Mouse (Mus musculus) testis, adult 2 months (tissue): Measurements from ENCODE around the gene Grik1. TPM values are rescaled to one million over a fixed set of nuclear protein-coding genes. Genes with fewer than 3 reads are reported as not detected.

ENCODE experiments used
- H3K27ac ChIP-seq: fragments of 200-500 bp; 2 replicates; pipeline ENCODE4 v1.5.1; 2012; ENCODE audit warnings: low read depth, low read length; ENCODE audit not compliant: control insufficient read depth, insufficient read depth
- H3K27me3 ChIP-seq: fragments of 200-500 bp; 2 replicates; pipeline ENCODE4 v1.6.1; 2012; ENCODE audit warnings: mild to moderate bottlenecking, low read length, moderate library complexity; ENCODE audit not compliant: control insufficient read depth, insufficient read depth
- H3K36me3 ChIP-seq: fragments of 200-500 bp; 2 replicates; pipeline ENCODE4 v1.6.1; 2012; ENCODE audit warnings: mild to moderate bottlenecking, low read length; ENCODE audit not compliant: control insufficient read depth, insufficient read depth
- H3K4me1 ChIP-seq: fragments of 200-500 bp; 2 replicates; pipeline ENCODE4 v1.6.1; 2012; ENCODE audit warnings: low read length; ENCODE audit not compliant: control insufficient read depth, insufficient read depth
- H3K4me3 ChIP-seq: fragments of 200-500 bp; 2 replicates; pipeline ENCODE4 v1.5.1; 2012; ENCODE audit warnings: low read depth, mild to moderate bottlenecking, low read length, moderate library complexity, mixed read lengths; ENCODE audit not compliant: control insufficient read depth
- CTCF ChIP-seq: fragments of 200-500 bp; IDR thresholded peaks from 2 replicates; pipeline ENCODE4 v1.5.1; 2012; ENCODE audit warnings: low read depth, mild to moderate bottlenecking, inconsistent platforms, low read length, moderate library complexity; ENCODE audit not compliant: control insufficient read depth, insufficient read depth, insufficient replicate concordance
- POLR2A ChIP-seq: fragments of 200-500 bp; IDR thresholded peaks from 2 replicates; pipeline ENCODE4 v1.6.1; 2012; ENCODE audit warnings: low read depth, mild to moderate bottlenecking, inconsistent platforms, low read length, moderate library complexity; ENCODE audit not compliant: control insufficient read depth
- polyA plus RNA-seq: library from polyadenylated mRNA; depleted of rRNA; stranded (reverse); fragments of >200 nt; gene quantifications from 2 replicates; pipeline ENCODE4 v1.2.3, GENCODE M21; 2012

The Grik1 gene
- polyA plus RNA-seq, 1 experiment = 0.35 TPM

DNA sequence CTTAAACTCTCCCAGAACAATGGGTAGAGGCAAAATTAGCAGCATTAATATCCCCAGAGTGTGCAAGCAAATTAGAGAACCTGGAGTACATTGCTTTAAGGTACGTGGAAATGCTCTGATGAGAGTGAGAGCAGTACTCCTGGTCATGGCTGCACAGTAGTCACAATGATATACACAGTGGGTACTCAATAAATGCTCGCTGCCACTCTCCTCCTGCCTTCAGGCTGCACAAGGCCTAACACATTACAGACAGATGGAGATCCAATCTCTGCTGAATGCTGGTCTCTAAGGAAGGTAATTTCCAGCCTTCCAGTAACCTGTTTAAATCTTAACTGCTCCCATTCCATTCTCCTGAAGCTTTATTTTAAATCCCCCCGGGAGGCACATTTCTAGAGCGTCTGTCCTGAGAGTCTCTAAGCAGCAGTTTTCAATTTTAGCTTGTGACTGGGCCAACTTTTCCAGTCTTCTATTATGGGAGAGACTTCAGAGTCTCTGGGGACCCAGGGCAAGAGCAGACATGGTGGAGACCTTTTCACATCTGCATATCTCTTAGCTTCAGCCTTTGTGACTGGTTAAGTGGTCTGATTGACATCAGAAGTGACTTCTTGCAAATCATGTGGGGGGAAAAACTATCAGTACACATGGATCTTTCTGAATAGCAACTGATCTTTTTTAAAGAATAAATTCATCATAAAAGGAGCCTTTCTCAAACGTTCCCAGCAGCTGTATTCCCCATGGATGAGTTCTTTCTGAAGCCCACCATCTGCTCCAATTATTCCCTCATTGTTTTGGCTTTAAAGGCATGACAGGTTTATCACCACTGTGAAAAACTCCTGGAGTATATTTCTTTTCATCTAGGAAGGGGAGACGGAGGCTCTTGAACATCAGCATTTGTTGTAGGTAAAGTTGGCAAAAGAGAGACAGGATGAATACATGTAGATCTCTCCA lies 373.6 kb downstream of the Grik1 start:
- TF ChIP-seq POLR2A = no peak
- TF ChIP-seq CTCF = no peak
- no peaks in the 10 kb centered on the region for H3K36me3 ChIP-seq
- H3K27ac ChIP-seq = no peak overlapping the region
- no peaks in the 10 kb centered on the region for H3K27me3 ChIP-seq
- no peaks in the 10 kb centered on the region for H3K4me1 ChIP-seq
- no peak overlapping the region for H3K4me3 ChIP-seq

DNA sequence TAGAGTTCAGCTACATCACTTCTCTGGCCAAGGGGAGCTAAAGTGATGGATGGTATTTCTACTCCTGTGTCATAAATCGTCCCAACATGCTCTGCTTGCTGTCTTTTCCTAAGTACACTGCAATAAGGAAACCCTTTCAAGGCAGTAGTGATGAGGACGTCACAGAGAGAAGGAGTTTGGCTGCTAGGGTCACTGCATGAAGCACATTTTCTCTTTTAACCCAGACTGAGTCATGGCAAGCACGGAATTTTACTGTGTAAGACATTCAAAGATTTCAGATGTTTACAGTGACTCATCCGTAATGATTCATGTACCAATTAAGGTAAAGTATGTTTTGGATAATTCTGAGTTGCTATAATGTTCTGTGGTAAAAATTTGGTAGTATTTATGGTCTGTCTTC lies 374.9 kb downstream of the Grik1 start:
- H3K27me3 ChIP-seq = no peaks in the 10 kb centered on the region
- no peaks in the 10 kb centered on the region for H3K36me3 ChIP-seq
- H3K4me1 ChIP-seq = no peaks in the 10 kb centered on the region
- H3K27ac ChIP-seq = no peak overlapping the region
- no peak overlapping the region for H3K4me3 ChIP-seq
- TF ChIP-seq POLR2A (no peak), CTCF (no peak)

DNA sequence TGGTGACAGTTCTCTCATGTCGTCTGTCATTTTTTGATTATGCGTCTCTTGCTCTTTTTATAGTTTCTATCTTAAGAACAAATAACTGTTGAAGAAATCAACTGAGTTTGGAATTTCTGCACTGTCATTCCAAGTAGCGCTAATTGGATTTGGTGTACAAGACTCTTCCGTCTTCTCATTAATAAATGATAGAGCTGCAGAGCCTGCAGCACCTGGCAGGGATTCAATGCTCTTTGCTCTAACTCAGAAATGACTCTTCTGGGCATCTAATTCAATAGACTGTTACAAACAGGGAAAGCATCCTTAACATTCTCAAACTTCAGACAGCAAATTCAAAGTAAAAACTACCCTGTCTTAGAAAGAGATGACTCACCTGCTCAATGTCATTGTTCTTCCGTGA lies 376.3 kb downstream of the Grik1 start:
- Histone ChIP-seq H3K36me3 (no peaks in the 10 kb centered on the region), H3K27me3 (no peaks in the 10 kb centered on the region), H3K4me1 (peaks cover 2% of the 10 kb centered on the region; the same call in 1 of the 2 replicates), H3K27ac (no peak overlapping the region), H3K4me3 (no peak overlapping the region)
- TF ChIP-seq CTCF (no peak), POLR2A (no peak)

DNA sequence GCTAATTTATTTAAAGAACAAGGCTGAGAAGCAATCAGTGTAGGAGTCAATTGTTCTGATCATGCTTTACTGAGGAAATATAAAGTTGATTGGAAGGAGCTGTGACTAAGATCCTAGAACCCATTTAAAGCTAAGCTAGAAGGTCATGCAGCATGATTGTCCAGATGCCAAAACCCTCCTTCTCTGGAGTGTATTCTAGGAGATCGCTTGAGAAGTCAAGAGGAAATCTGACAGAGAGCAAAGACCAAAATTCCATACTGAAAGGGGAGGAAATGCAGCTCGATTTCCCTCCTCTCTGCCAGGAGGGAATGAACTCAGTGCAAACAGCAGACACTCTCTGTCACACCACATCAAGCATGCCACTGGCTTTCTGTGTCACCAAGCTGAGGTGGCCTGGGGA lies 378.9 kb downstream of the Grik1 start:
- TF ChIP-seq POLR2A (no peak), CTCF (no peak)
- Histone ChIP-seq H3K4me1 (peaks cover 2% of the 10 kb centered on the region; the same call in 1 of the 2 replicates), H3K27ac (no peak overlapping the region), H3K36me3 (no peaks in the 10 kb centered on the region), H3K4me3 (no peak overlapping the region), H3K27me3 (no peaks in the 10 kb centered on the region)

DNA sequence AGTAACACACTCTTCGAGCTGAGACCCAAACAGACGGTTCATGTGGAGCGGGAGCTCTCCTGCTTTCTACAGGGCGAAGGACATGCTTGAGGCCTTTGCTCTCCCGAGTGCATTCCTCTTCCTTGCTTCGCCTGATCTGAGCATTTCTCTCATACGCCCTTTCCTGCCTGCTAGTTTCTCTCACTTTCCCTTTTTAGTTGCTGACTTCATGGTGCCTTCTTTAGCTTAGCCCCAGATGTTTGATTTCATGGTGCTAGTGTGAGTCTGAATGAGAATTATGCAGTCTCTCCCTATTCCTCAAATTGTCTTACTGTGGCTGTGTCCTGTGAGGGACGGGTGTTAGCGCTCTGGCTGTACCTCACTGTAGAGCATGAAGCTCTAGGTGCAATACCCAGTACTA lies 388.0 kb downstream of the Grik1 start:
- no peaks in the 10 kb centered on the region for H3K4me1 ChIP-seq
- no peak overlapping the region for H3K27ac ChIP-seq
- TF ChIP-seq CTCF (no peak), POLR2A (no peak)
- no peaks in the 10 kb centered on the region for H3K27me3 ChIP-seq
- no peaks in the 10 kb centered on the region for H3K36me3 ChIP-seq
- H3K4me3 ChIP-seq = no peak overlapping the region

DNA sequence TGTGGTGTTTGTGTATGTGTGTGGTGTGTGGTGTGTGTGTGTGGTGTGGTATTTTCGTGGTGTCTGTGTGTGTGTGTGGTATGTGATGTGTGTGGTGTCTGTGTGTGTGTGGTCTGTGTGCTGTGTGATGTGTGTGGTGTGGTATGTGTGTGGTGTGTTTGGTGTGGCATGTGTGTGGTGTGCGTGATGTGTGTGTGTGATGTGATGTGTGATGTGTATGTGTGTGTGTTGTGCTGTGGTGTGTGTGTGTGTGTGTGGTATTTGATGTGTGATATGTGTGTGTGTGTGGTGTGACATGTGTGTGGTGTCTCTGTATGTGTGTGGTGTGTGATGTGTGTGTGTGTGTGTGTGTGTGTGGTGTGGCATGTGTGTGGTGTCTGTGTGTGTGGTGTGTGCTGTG lies 388.9 kb downstream of the Grik1 start:
- TF ChIP-seq POLR2A = no peak
- TF ChIP-seq CTCF = no peak
- H3K27ac ChIP-seq = no peak overlapping the region
- H3K4me1 ChIP-seq = no peaks in the 10 kb centered on the region
- no peaks in the 10 kb centered on the region for H3K36me3 ChIP-seq
- H3K27me3 ChIP-seq = no peaks in the 10 kb centered on the region
- H3K4me3 ChIP-seq = no peak overlapping the region

DNA sequence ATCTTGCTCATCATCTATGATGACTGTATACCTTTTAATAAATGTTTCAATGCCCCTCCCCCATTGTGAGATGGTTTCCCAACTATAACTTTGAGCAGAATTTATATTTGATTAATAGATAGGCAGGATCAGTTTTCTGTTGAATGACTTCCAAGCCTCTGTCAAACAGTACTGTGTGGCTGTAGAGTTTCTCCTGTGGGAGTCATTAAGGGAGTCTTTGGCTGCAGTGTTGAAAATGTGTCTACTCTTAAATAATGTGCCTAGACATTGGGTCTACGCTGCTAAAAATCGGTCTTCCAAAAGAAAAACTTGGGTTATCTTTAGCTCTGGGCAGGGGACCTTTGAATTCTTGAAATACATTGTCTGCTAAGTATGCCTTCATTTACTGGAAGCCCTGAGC lies 414.1 kb downstream of the Grik1 start:
- TF ChIP-seq CTCF (no peak), POLR2A (no peak)
- no peaks in the 10 kb centered on the region for H3K36me3 ChIP-seq
- H3K4me1 ChIP-seq = no peaks in the 10 kb centered on the region

DNA sequence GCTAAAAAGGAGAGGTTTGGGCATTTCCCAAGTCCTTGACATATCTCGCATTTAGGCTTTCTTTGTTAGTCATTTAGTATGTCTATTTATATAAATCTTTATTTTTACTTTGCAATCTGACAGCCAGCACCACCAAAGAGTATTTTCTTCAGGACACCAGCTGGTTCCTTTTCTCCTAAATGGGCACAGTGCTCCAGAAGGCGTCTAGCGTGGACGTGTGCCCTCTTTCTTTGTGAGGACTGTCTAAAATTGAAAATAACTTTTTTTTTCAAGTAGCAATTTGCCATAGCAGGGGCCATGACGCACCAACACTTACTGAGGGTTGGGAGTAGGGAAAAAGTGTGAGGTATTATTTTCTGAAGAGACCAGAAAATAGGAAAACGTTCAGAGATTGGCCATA lies 425.5 kb downstream of the Grik1 start:
- H3K27ac ChIP-seq = no peak overlapping the region
- no peaks in the 10 kb centered on the region for H3K27me3 ChIP-seq
- TF ChIP-seq POLR2A = no peak
- TF ChIP-seq CTCF = no peak
- no peak overlapping the region for H3K4me3 ChIP-seq
- H3K4me1 ChIP-seq = no peaks in the 10 kb centered on the region
- no peaks in the 10 kb centered on the region for H3K36me3 ChIP-seq

More for the DNA sequence above, 414.1 kb downstream of the Grik1 start:
- Histone ChIP-seq H3K4me3 (no peak overlapping the region), H3K27ac (no peak overlapping the region), H3K27me3 (no peaks in the 10 kb centered on the region)
